Mouse (Mus musculus) stomach, embryonic 15.5 days (tissue): Measurements from ENCODE around the gene Otud3. TPM values are rescaled to one million over a fixed set of nuclear protein-coding genes. Genes with fewer than 3 reads are reported as not detected.
"Not testable (repeated sequence)": the region's sequence is repeated elsewhere in the genome, so short reads cannot be mapped to it uniquely, and the experiment has no call there.

ENCODE experiments used
- ATAC-seq: fragments of 200-750 bp; cut with Nextera tagmentation; 2 replicates; pipeline ENCODE4 v1.8.0; 2017; ENCODE audit warnings: low read depth, moderate number of reproducible peaks, moderate TSS enrichment; ENCODE audit not compliant: insufficient read depth, low FRiP score
- H3K27ac ChIP-seq: fragments of 300-500 bp; sonication (generic); 2 replicates; pipeline ENCODE4 v1.5.1; 2015; ENCODE audit warnings: mild to moderate bottlenecking, inconsistent platforms
- H3K27me3 ChIP-seq: fragments of 300-500 bp; sonication (generic); replicated peaks from 2 replicates; pipeline ENCODE4 v1.6.1; 2015; ENCODE audit warnings: inconsistent platforms
- H3K36me3 ChIP-seq: fragments of 300-500 bp; sonication (generic); 2 replicates; pipeline ENCODE4 v1.6.1; 2015; ENCODE audit warnings: inconsistent platforms
- H3K4me1 ChIP-seq: fragments of 300-500 bp; sonication (generic); 2 replicates; pipeline ENCODE4 v1.6.1; 2015; ENCODE audit warnings: inconsistent platforms
- H3K4me2 ChIP-seq: fragments of 300-500 bp; sonication (generic); 2 replicates; pipeline ENCODE4 v1.6.1; 2015; ENCODE audit warnings: mild to moderate bottlenecking, inconsistent platforms
- H3K4me3 ChIP-seq: fragments of 300-500 bp; sonication (generic); replicated peaks from 2 replicates; pipeline ENCODE4 v1.5.1; 2015; ENCODE audit warnings: inconsistent platforms
- H3K9ac ChIP-seq: fragments of 300-500 bp; sonication (generic); 2 replicates; pipeline ENCODE4 v1.6.1; 2015; ENCODE audit warnings: inconsistent platforms
- H3K9me3 ChIP-seq: fragments of 300-500 bp; sonication (generic); 2 replicates; pipeline ENCODE4 v1.6.1; 2016; ENCODE audit warnings: inconsistent platforms
- WGBS: fragments of 180-500 bp; shearing (Covaris S2); methylation state at CpG from one replicate; pipeline ENCODE4 v1.1.7; 2015; 5-methylcytosine and 5-hydroxymethylcytosine counted together
- polyA plus RNA-seq: library from polyadenylated mRNA; unstranded; fragments of >200 nt; fragmentation: Nextera tagmentation; extraction: Ambion mirVana; gene quantifications from 2 replicates; pipeline ENCODE4 v1.2.1, GENCODE M21; 2015

Otud3 gene
- polyA plus RNA-seq, 1 experiment from 2014 or later, result 6.8 TPM

GRCm38 (mm10) chr4:138889165-138889564, 24.6 kb downstream of the Otud3 start:
- Histone ChIP-seq H3K36me3 (peaks cover 7% of the 10 kb centered on the region; the same call in 1 of the 2 replicates), H3K4me2 (no peak overlapping the region), H3K9me3 (no peaks in the 10 kb centered on the region), H3K27ac (no peak overlapping the region), H3K4me3 (no peak overlapping the region), H3K27me3 (no peaks in the 10 kb centered on the region), H3K4me1 (no peaks in the 10 kb centered on the region), H3K9ac (no peak overlapping the region)
- 63% methylated on average over 7 of the region's 7 CpGs for whole genome bisulfite sequencing
- no peak for ATAC-seq

- Histone ChIP-seq H3K9ac (no peak overlapping the region), H3K27me3 (peaks cover 8% of the 10 kb centered on the region; the same call in 1 of the 2 replicates), H3K4me3 (no peak overlapping the region), H3K4me1 (peaks cover 4% of the 10 kb centered on the region), H3K4me2 (no peak overlapping the region), H3K9me3 (no peaks in the 10 kb centered on the region), H3K36me3 (no peaks in the 10 kb centered on the region), H3K27ac (no peak overlapping the region)
- 18% methylated on average over 6 of the region's 6 CpGs for WGBS
- ATAC-seq, result no peak
Observed at GRCm38 (mm10) chr4:138884261-138884660, 29.5 kb downstream of the Otud3 start.

- Histone ChIP-seq H3K27ac (no peak overlapping the region), H3K27me3 (peaks cover 8% of the 10 kb centered on the region; the same call in 1 of the 2 replicates), H3K36me3 (no peaks in the 10 kb centered on the region), H3K4me2 (peak overlapping the region; percentile 43), H3K4me1 (peaks cover 6% of the 10 kb centered on the region), H3K9me3 (no peaks in the 10 kb centered on the region), H3K9ac (no peak overlapping the region), H3K4me3 (no peak overlapping the region)
- ATAC-seq, result 0 out of 2 replicates have a peak, but pooled peaks have one; percentile 11
- WGBS, result 9% methylated on average over 16 of the region's 16 CpGs
Observed at GRCm38 (mm10) chr4:138882179-138882578, 31.6 kb downstream of the Otud3 start.

- no peak overlapping the region for H3K4me2 ChIP-seq
- H3K9ac ChIP-seq, result no peak overlapping the region
- H3K4me1 ChIP-seq, result peaks cover 6% of the 10 kb centered on the region
- H3K9me3 ChIP-seq, result no peaks in the 10 kb centered on the region
- H3K27ac ChIP-seq, result no peak overlapping the region
- WGBS, result 83% methylated on average over 7 of the region's 7 CpGs
- H3K4me3 ChIP-seq, result no peak overlapping the region
- ATAC-seq, result no peak
- H3K36me3 ChIP-seq, result no peaks in the 10 kb centered on the region
- peaks cover 8% of the 10 kb centered on the region; the same call in 1 of the 2 replicates for H3K27me3 ChIP-seq
Observed at GRCm38 (mm10) chr4:138880811-138881584, 32.7 kb downstream of the Otud3 start.

GRCm38 (mm10) chr4:138879808-138880207, 33.9 kb downstream of the Otud3 start:
- Histone ChIP-seq H3K4me1 (peaks cover 6% of the 10 kb centered on the region), H3K4me3 (no peak overlapping the region), H3K27me3 (peaks cover 8% of the 10 kb centered on the region; the same call in 1 of the 2 replicates), H3K27ac (no peak overlapping the region), H3K9me3 (no peaks in the 10 kb centered on the region), H3K9ac (no peak overlapping the region), H3K36me3 (no peaks in the 10 kb centered on the region), H3K4me2 (no peak overlapping the region)
- ATAC-seq, result no peak
- 82% methylated on average over 11 of the region's 11 CpGs for WGBS

GRCm38 (mm10) chr4:138878783-138879182, 35.0 kb downstream of the Otud3 start:
- Histone ChIP-seq H3K27ac (no peak overlapping the region), H3K36me3 (no peaks in the 10 kb centered on the region), H3K27me3 (peaks cover 8% of the 10 kb centered on the region; the same call in 1 of the 2 replicates), H3K4me1 (peaks cover 6% of the 10 kb centered on the region), H3K9ac (no peak overlapping the region), H3K4me2 (no peak overlapping the region), H3K4me3 (no peak overlapping the region), H3K9me3 (no peaks in the 10 kb centered on the region)
- WGBS, result 53% methylated on average over 8 of the region's 8 CpGs
- no peak for ATAC-seq

- 66% methylated on average over 4 of the region's 4 CpGs for WGBS
- ATAC-seq, result no peak; the same call in 1 of the 2 replicates
- H3K4me1 ChIP-seq, result peaks cover 6% of the 10 kb centered on the region
Observed at GRCm38 (mm10) chr4:138877731-138878130, 36.0 kb downstream of the Otud3 start, which contains the start of gene Pla2g2e. Gene Pla2g2e (plus strand): TSS chr4:138877942.

GRCm38 (mm10) chr4:138875986-138876385, 37.8 kb downstream of the Otud3 start:
- Histone ChIP-seq H3K36me3 (no peaks in the 10 kb centered on the region), H3K27me3 (peaks cover 5% of the 10 kb centered on the region; the same call in 1 of the 2 replicates), H3K9me3 (no peaks in the 10 kb centered on the region), H3K4me3 (no peak overlapping the region), H3K9ac (no peak overlapping the region), H3K4me2 (no peak overlapping the region), H3K4me1 (peaks cover 2% of the 10 kb centered on the region; the same call in 1 of the 2 replicates), H3K27ac (no peak overlapping the region)
- 0 out of 2 replicates have a peak, but pooled peaks have one; percentile 27 for ATAC-seq
- WGBS, result 86% methylated on average over 2 of the region's 2 CpGs

More at GRCm38 (mm10) chr4:138877731-138878130, 36.0 kb downstream of the Otud3 start, which contains the start of gene Pla2g2e:
- H3K36me3 ChIP-seq, result no peaks in the 10 kb centered on the region
- no peak within 1 kb of the TSS for H3K27ac ChIP-seq
- no peak within 1 kb of the TSS for H3K4me3 ChIP-seq
- H3K9me3 ChIP-seq, result no peaks in the 10 kb centered on the region
- peaks cover 8% of the 10 kb centered on the region; the same call in 1 of the 2 replicates for H3K27me3 ChIP-seq
- H3K4me2 ChIP-seq, result no peak within 1 kb of the TSS
- H3K9ac ChIP-seq, result no peak within 1 kb of the TSS

GRCm38 (mm10) chr4:138875275-138875674, 38.5 kb downstream of the Otud3 start:
- H3K36me3 ChIP-seq, H3K27ac ChIP-seq, H3K9me3 ChIP-seq, H3K4me3 ChIP-seq, H3K4me1 ChIP-seq, H3K27me3 ChIP-seq, H3K9ac ChIP-seq, H3K4me2 ChIP-seq, ATAC-seq: not testable (repeated sequence)
- 76% methylated on average over 2 of the region's 2 CpGs for WGBS

- no peak for ATAC-seq
- no peak within 1 kb of the TSS for H3K9ac ChIP-seq
Observed at GRCm38 (mm10) chr4:138873864-138874263, 39.9 kb downstream of the Otud3 start, which contains the start of gene Gm13030. Gene Gm13030 (minus strand): TSS chr4:138873964.

GRCm38 (mm10) chr4:138868666-138869065, 45.1 kb downstream of the Otud3 start:
- WGBS, result 54% methylated on average over 8 of the region's 8 CpGs
- no peaks in the 10 kb centered on the region for H3K36me3 ChIP-seq
- ATAC-seq, result no peak

More at GRCm38 (mm10) chr4:138873864-138874263, 39.9 kb downstream of the Otud3 start, which contains the start of gene Gm13030:
- Histone ChIP-seq H3K27me3 (no peaks in the 10 kb centered on the region), H3K9me3 (no peaks in the 10 kb centered on the region), H3K4me3 (no peak within 1 kb of the TSS), H3K27ac (no peak within 1 kb of the TSS), H3K36me3 (no peaks in the 10 kb centered on the region), H3K4me1 (0 out of 2 replicates have a peak, but pooled peaks cover 2% of the 10 kb centered on the region), H3K4me2 (no peak within 1 kb of the TSS)
- 74% methylated on average over 6 of the region's 6 CpGs for WGBS

GRCm38 (mm10) chr4:138866413-138866812, 47.3 kb downstream of the Otud3 start:
- Histone ChIP-seq H3K27me3 (no peaks in the 10 kb centered on the region), H3K27ac (no peak overlapping the region), H3K9ac (no peak overlapping the region), H3K4me3 (no peak overlapping the region), H3K4me1 (no peaks in the 10 kb centered on the region), H3K9me3 (no peaks in the 10 kb centered on the region), H3K36me3 (no peaks in the 10 kb centered on the region), H3K4me2 (no peak overlapping the region)
- 9% methylated on average over 7 of the region's 7 CpGs for WGBS
- ATAC-seq, result no peak

More at GRCm38 (mm10) chr4:138868666-138869065, 45.1 kb downstream of the Otud3 start:
- no peaks in the 10 kb centered on the region for H3K27me3 ChIP-seq
- H3K4me2 ChIP-seq, result no peak overlapping the region
- no peaks in the 10 kb centered on the region for H3K4me1 ChIP-seq
- no peak overlapping the region for H3K9ac ChIP-seq
- no peak overlapping the region for H3K27ac ChIP-seq
- H3K9me3 ChIP-seq, result no peaks in the 10 kb centered on the region
- H3K4me3 ChIP-seq, result no peak overlapping the region
